Mouse (Mus musculus): ENCODE results near the gene Galnt7. TPM values are rescaled to one million over a fixed set of nuclear protein-coding genes. Genes with fewer than 3 reads are reported as not detected.

The Galnt7 gene
- polyA plus RNA-seq, 1 experiment from 2014 or later: 30.5 TPM

DNA sequence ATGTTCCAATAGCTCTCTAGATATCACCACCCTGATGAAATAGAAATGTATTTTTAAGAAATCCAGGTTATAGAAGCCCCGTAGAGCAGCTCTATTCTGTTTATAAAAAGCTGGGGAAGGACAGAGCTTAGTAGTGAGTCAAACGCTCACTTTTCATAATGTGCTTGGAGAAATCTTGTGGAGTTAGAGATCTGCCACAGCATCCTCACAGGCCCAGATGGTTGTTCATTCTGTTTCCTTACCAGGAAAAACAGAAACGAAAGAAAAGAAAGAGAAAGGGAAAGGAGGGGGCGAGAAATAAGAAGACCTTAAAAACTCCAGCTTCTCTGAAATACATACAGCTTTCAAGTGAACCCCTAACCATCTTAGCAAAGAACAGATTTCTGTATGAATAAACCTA lies 28.9 kb downstream of the Galnt7 start:
- 0 out of 2 replicates have a peak, but pooled peaks cover 2% of the 10 kb centered on the region for H3K4me1 ChIP-seq (replicated peaks)
- H3K4me3 ChIP-seq (replicated peaks): no peak overlapping the region
- 75% methylated on average over 4 of the region's 4 CpGs for WGBS
- H3K27me3 ChIP-seq (replicated peaks): no peaks in the 10 kb centered on the region
- no peak for ATAC-seq
- no peaks in the 10 kb centered on the region for H3K9me3 ChIP-seq
- H3K27ac ChIP-seq: no peak overlapping the region
- no peaks in the 10 kb centered on the region; the same call in 1 of the 2 replicates for H3K36me3 ChIP-seq
- H3K9ac ChIP-seq: no peak overlapping the region
- no peak overlapping the region for H3K4me2 ChIP-seq (replicated peaks)

DNA sequence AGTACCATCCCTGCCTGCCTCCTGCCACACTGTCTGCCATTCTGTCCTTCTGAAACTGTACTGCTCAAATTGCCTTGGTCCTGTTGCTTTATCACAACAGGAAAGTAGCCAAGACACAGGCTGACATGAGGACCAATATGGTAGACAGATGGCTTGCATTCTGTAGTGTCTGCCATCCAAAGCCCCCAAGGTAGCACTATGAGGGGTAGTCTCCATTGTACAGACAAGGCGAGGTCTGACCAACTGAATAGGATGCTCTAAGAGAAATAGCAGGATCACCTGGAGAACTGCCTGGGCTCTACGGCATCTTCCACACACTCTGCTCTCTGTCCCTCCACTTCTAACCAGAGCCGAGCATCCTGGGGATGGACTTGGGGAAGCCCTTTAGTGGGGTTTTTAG lies 29.8 kb downstream of the Galnt7 start:
- H3K4me3 ChIP-seq (replicated peaks): no peak overlapping the region
- no peak overlapping the region for H3K27ac ChIP-seq
- WGBS: 95% methylated on average over 3 of the region's 3 CpGs
- H3K4me1 ChIP-seq (replicated peaks): 0 out of 2 replicates have a peak, but pooled peaks cover 2% of the 10 kb centered on the region
- no peaks in the 10 kb centered on the region for H3K27me3 ChIP-seq (replicated peaks)
- H3K36me3 ChIP-seq: no peaks in the 10 kb centered on the region; the same call in 1 of the 2 replicates
- H3K9me3 ChIP-seq: no peaks in the 10 kb centered on the region
- no peak overlapping the region for H3K4me2 ChIP-seq (replicated peaks)
- ATAC-seq: no peak
- no peak overlapping the region for H3K9ac ChIP-seq

DNA sequence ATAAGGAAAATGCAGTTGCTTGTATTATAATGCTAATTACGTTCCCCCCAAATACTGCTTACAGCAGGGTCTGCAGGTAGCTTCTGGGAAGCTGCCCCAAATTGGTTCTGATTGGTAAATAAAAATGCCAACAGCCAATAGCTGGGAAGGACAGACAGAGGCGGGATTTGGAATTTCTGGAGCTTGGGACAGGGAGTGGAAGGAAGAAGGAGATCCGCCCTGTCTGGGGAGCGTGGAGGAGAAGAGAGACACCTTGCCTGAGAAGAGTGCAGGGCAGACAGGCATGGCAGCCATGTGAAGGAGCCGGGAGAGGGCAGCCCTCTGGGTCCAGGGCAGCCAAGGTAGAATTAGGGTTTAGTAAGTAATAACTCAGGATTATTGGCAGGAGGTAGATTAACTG lies 35.9 kb downstream of the Galnt7 start:
- Histone ChIP-seq H3K36me3 (no peaks in the 10 kb centered on the region; the same call in 1 of the 2 replicates), H3K4me3 (replicated peaks) (no peak overlapping the region), H3K27me3 (replicated peaks) (no peaks in the 10 kb centered on the region), H3K27ac (no peak overlapping the region), H3K9me3 (no peaks in the 10 kb centered on the region), H3K9ac (no peak overlapping the region), H3K4me1 (replicated peaks) (peaks cover 2% of the 10 kb centered on the region; the same call in 1 of the 2 replicates), H3K4me2 (replicated peaks) (no peak overlapping the region)
- WGBS: 75% methylated on average over 5 of the region's 5 CpGs
- ATAC-seq: 0 out of 2 replicates have a peak, but pooled peaks have one; percentile 22

DNA sequence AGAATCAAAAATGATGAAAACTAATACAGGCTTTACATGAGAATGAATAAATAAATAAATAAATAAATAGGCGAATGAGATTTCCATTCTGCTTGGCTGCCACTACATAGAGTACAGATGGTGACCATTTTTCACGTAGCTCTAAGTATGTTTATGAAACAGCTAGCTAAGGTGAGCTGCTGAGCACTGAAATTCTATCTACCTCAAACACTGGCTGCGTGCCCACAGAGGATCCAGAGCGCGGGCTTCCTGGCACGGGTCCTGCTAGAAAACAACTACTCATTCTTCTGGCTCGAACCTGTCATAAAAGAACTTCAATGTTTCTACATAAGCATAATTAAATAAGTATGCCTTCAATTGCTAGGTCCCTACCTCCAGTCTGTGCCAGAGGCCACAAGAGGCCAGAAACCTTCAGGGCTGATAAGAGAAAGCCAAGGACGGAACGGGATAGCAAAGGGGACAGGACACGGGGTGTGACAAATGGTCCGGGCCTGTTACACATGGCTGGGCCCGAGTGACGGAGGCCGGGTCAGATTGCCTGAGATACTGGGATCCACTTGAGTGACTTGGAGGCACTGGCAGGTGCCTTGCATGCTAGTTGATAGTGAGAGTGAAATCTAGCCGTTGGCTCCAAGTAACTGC lies 37.7 kb downstream of the Galnt7 start:
- Histone ChIP-seq H3K9me3 (no peaks in the 10 kb centered on the region), H3K36me3 (no peaks in the 10 kb centered on the region), H3K27ac (no peak overlapping the region), H3K4me3 (replicated peaks) (no peak overlapping the region), H3K9ac (no peak overlapping the region), H3K4me1 (replicated peaks) (peaks cover 2% of the 10 kb centered on the region; the same call in 1 of the 2 replicates), H3K27me3 (replicated peaks) (no peaks in the 10 kb centered on the region), H3K4me2 (replicated peaks) (no peak overlapping the region)
- WGBS: 54% methylated on average over 15 of the region's 15 CpGs
- ATAC-seq: peak; percentile 60

DNA sequence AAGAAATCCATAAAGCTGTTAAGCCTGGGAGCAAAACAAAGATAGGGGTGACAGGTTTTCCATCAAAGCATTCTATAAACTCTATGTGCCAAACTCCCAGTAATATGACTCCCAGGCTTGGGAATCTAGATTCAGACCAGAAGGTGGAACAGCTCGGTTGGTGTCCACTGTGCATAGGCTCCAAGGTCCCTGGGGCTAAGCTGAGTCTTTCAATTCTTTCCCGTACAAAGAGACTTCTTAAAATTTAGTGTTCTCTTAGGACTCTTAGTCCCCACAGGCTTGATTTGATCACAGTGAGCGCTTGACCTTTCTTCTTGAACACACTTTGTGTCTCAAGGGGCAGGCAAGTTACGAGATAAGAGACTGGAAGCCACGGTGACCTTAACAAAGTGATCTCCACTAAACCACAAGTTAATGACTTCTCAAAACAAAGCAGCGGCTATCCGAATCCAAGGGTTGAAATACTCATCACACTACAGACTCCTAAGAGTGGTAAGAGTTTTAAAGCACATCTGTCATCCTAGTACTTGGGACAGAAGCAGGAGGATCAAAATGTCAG lies 41.3 kb downstream of the Galnt7 start:
- Histone ChIP-seq H3K4me2 (replicated peaks) (no peak overlapping the region), H3K9me3 (no peaks in the 10 kb centered on the region), H3K9ac (no peak overlapping the region), H3K36me3 (no peaks in the 10 kb centered on the region), H3K27ac (no peak overlapping the region), H3K4me1 (replicated peaks) (peaks cover 2% of the 10 kb centered on the region; the same call in 1 of the 2 replicates), H3K4me3 (replicated peaks) (no peak overlapping the region), H3K27me3 (replicated peaks) (no peaks in the 10 kb centered on the region)
- no peak for ATAC-seq
- 44% methylated on average over 7 of the region's 7 CpGs for WGBS

DNA sequence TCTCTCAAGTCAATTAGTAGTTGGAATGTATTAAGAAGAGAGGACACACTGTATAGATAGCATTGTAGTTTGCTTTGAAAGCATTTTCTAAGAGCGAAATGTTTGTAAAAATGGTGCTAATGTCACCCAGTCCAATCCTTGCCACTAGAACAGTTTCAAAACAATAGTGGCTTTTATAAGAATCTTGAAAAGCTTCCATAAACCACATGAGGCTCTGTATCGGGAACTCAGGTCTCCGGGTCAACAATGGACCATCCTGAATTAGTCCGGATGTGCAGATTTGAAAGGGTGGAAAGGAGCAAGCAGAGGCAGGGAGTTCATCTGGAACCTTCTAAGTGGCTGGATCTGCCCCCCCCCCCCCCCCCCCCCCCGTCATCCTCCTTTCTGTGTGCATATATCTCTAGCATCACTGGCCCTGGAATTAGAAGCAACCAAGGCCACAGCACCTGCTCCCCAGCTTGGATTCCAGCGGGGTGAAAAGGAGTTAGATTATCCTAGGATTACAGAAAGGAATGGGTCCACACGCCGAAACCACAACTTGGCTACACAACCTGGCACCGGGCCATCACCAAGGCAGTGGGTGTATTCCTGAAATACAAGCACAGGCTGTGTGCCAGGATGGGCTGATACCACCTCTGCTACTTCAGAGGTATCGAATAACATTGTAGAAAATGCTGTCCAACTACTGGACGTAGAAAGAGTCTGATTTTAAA lies 42.0 kb downstream of the Galnt7 start:
- Histone ChIP-seq H3K9me3 (no peaks in the 10 kb centered on the region), H3K9ac (no peak overlapping the region), H3K4me2 (replicated peaks) (no peak overlapping the region), H3K27me3 (replicated peaks) (no peaks in the 10 kb centered on the region), H3K4me1 (replicated peaks) (peaks cover 2% of the 10 kb centered on the region; the same call in 1 of the 2 replicates), H3K27ac (no peak overlapping the region), H3K4me3 (replicated peaks) (no peak overlapping the region), H3K36me3 (no peaks in the 10 kb centered on the region)
- WGBS: 66% methylated on average over 11 of the region's 11 CpGs
- no peak for ATAC-seq

DNA sequence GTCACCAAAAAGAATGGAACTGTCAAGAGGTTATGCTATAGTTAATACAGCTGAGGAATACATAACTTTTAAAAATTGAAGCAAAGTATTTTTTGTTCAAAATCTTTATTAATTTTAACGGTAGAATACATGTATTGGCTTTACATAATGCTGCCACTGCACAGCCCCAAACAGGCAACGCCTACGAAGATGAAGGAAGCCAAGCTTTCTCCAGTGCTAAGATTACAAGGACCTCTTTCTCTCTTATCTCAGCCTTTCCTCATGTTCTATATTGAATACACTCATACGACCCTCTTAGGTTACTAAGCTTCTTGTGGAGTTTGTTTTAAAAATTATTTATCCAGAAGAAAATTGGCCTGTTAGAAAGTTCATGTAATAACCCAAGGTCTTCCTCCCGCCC lies 50.3 kb downstream of the Galnt7 start:
- H3K9ac ChIP-seq: no peak overlapping the region
- ATAC-seq: no peak
- peak overlapping the region; percentile 29; the same call in 1 of the 2 replicates for H3K27ac ChIP-seq
- no peak overlapping the region for H3K4me3 ChIP-seq (replicated peaks)
- no peaks in the 10 kb centered on the region for H3K27me3 ChIP-seq (replicated peaks)
- H3K4me1 ChIP-seq (replicated peaks): peaks cover 7% of the 10 kb centered on the region; the same call in 1 of the 2 replicates
- H3K36me3 ChIP-seq: no peaks in the 10 kb centered on the region
- 62% methylated on average over 5 of the region's 5 CpGs for whole genome bisulfite sequencing
- H3K4me2 ChIP-seq (replicated peaks): no peak overlapping the region
- H3K9me3 ChIP-seq: no peaks in the 10 kb centered on the region

DNA sequence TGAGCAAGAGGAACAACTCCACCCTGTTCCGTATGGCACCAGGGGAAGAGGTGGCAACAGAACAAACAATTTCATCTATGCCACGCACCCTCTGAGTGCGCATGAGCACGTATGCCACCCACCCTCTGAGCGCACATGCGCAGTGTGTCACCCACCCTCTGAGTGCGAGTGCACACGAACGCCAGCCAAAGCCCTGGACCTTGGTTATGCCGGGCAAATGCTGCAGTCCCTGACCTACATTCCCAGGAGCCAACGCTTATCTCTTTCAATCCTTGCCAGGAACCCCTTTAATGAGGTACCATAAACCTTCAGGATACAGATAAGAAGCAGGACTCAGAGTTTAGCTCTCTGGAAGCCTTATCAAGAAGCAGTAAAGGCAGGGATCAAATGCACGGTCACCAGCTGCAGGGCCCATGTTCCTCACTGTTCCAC lies 50.8 kb downstream of the Galnt7 start:
- WGBS: 60% methylated on average over 12 of the region's 12 CpGs
- Histone ChIP-seq H3K9me3 (no peaks in the 10 kb centered on the region), H3K9ac (no peak overlapping the region), H3K27me3 (replicated peaks) (no peaks in the 10 kb centered on the region), H3K36me3 (no peaks in the 10 kb centered on the region), H3K27ac (peak overlapping the region; percentile 2; the same call in 1 of the 2 replicates), H3K4me1 (replicated peaks) (peaks cover 9% of the 10 kb centered on the region; the same call in 1 of the 2 replicates), H3K4me2 (replicated peaks) (peak overlapping the region; percentile 7; the same call in 1 of the 2 replicates), H3K4me3 (replicated peaks) (no peak overlapping the region)
- peak; percentile 95 for ATAC-seq

DNA sequence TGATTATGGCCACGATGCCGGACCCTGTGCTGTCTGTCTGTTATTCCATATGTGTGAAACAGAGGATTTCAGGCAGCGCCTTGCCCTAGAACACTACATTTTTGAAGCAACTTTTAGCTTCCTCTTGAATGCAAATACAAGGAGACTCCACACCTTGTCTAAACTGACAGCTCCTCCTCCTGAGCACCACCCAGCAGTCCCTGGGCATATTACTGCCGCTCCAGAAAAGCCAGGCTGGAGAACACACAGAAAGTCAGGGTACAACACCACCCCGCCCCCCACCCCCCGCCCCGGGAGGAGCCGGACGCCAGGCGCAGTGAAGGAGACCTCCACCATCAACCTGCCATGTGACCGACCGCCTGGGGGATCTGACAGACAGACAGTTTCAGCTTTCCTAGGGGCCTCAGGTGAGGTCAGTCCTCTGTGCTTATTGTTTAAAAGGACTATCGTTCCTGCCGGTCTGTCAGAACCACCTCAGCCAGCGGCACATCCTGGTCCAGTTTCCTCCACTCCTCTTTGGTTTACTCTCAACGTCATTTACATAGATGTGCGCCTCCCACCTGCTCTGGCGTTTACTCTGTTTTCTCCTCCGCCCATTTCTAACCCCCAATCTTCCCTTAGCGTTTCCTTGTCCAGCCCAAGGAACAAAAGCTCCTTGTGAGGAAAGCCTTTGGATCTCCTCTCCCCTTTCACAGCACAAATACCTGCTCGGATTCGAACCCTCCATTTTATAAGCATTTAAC lies 52.8 kb downstream of the Galnt7 start:
- Histone ChIP-seq H3K27ac (peak overlapping the region; percentile 68), H3K4me2 (replicated peaks) (peak overlapping the region; percentile 54), H3K4me3 (replicated peaks) (peak overlapping the region; percentile 19), H3K36me3 (no peaks in the 10 kb centered on the region), H3K27me3 (replicated peaks) (no peaks in the 10 kb centered on the region), H3K4me1 (replicated peaks) (peaks cover 9% of the 10 kb centered on the region; the same call in 1 of the 2 replicates), H3K9ac (no peak overlapping the region), H3K9me3 (no peaks in the 10 kb centered on the region)
- peak; percentile 45 for ATAC-seq
- 21% methylated on average over 22 of the region's 22 CpGs for WGBS

DNA sequence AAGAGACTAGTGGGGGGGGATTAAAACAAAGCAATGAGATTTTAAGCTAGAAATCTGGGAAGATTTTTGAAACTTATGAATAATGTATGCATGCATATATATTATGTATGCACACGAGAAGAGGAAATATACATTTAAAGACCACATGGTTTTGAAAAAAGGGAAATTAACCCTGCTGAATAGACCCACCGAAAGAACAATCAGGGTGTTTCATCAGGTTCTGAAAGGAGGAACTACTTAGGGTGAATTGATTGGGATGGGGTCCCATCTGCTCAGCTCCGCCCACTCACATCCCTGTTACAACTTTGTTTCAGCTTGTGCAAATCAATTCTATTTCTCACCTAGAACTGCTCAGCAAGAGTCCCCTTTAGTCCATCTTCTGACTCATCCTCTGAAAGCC lies 57.0 kb downstream of the Galnt7 start:
- no peak for ATAC-seq
- Histone ChIP-seq H3K4me1 (replicated peaks) (peaks cover 9% of the 10 kb centered on the region; the same call in 1 of the 2 replicates), H3K4me2 (replicated peaks) (no peak overlapping the region), H3K27me3 (replicated peaks) (no peaks in the 10 kb centered on the region), H3K4me3 (replicated peaks) (no peak overlapping the region), H3K27ac (no peak overlapping the region), H3K9me3 (no peaks in the 10 kb centered on the region), H3K9ac (no peak overlapping the region), H3K36me3 (no peaks in the 10 kb centered on the region)
- 75% methylated on average over 3 of the region's 3 CpGs for WGBS

DNA sequence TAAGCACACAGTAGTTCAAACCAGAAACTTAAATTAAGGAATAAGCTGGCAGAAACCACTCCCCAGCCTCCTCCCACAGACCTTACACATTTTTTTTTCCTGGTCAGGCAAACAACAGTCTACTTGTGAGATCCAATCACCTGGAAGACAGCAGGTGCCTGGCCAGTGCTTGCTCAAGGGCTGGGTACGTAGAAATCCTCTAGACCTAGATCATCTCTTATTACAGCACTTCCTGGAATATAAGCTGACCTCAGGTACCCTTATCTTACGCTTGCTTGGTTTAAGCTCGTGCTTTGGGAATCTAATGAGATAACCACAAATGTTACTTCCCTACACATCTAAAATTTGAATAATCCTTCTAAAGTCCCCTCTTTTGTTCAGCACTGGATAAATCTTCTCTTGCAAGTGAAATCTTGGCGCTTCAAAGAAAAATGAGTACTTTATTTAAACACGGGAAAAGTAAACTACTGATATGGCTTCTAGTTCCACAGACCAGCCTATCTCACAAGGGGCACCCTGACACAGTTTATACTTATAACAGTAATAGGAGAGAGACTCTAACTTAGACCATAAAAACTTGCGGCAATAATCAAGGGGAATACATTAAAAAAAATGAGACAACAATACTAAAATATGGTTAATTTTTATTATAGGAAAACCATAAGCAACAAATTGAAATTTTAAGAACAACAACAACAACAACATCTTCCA lies 58.5 kb downstream of the Galnt7 start:
- Histone ChIP-seq H3K4me2 (replicated peaks) (no peak overlapping the region), H3K36me3 (no peaks in the 10 kb centered on the region), H3K27me3 (replicated peaks) (no peaks in the 10 kb centered on the region), H3K9ac (no peak overlapping the region), H3K9me3 (no peaks in the 10 kb centered on the region), H3K27ac (0 out of 2 replicates have a peak overlapping the region, but pooled peaks have one; percentile 6), H3K4me1 (replicated peaks) (peaks cover 2% of the 10 kb centered on the region; the same call in 1 of the 2 replicates), H3K4me3 (replicated peaks) (no peak overlapping the region)
- 51% methylated on average over 6 of the region's 6 CpGs for WGBS
- ATAC-seq: peak; percentile 90
